Mouse (Mus musculus) E14TG2a.4 (cell line): ENCODE results near the gene Cryzl1.

Source experiments
- H3K27me3 ChIP-seq: 2 replicates; pipeline ENCODE4 v1.6.1; 2014; ENCODE audit warnings: low read length, control low read depth; ENCODE audit not compliant: insufficient read depth
- H3K36me3 ChIP-seq: 2 replicates; pipeline ENCODE4 v1.6.1; 2014; ENCODE audit warnings: low read length, control low read depth; ENCODE audit not compliant: insufficient read depth
- H3K4me1 ChIP-seq: replicated peaks from 2 replicates; pipeline ENCODE4 v1.6.1; 2014; ENCODE audit warnings: low read depth, low read length, control low read depth
- H3K4me3 ChIP-seq: replicated peaks from 2 replicates; pipeline ENCODE4 v1.5.1; 2014; ENCODE audit warnings: mild to moderate bottlenecking, low read length
- H3K9me3 ChIP-seq: 2 replicates; pipeline ENCODE4 v1.6.1; 2014; ENCODE audit warnings: low read length, control low read depth
- CTCF ChIP-seq: conservative IDR thresholded peaks from 2 replicates; pipeline ENCODE4 v1.5.1; 2014; ENCODE audit warnings: low read length
- NANOG ChIP-seq: IDR thresholded peaks from 2 replicates; pipeline ENCODE4 v1.6.1; 2014; ENCODE audit warnings: borderline replicate concordance, low read length, mixed read lengths
- POU5F1 ChIP-seq: IDR thresholded peaks from 2 replicates; pipeline ENCODE4 v1.6.1; 2014; ENCODE audit warnings: low read length, borderline replicate concordance

Cryzl1 gene

GRCm38 (mm10) chr16:91694455-91695084, 34.2 kb downstream of the Cryzl1 start:
- Histone ChIP-seq H3K9me3 (no peaks in the 10 kb centered on the region), H3K4me1 (peaks cover 7% of the 10 kb centered on the region; the same call in 1 of the 2 replicates), H3K27me3 (no peaks in the 10 kb centered on the region), H3K36me3 (peaks cover 37% of the 10 kb centered on the region), H3K4me3 (no peak overlapping the region)
- TF ChIP-seq POU5F1 (no peak), CTCF (peak; percentile 71)

- Histone ChIP-seq H3K4me3 (no peak overlapping the region), H3K4me1 (peaks cover 14% of the 10 kb centered on the region), H3K27me3 (0 out of 2 replicates have a peak, but pooled peaks cover 3% of the 10 kb centered on the region), H3K9me3 (no peaks in the 10 kb centered on the region), H3K36me3 (peaks cover 31% of the 10 kb centered on the region)
- no peak for TF ChIP-seq NANOG
- TF ChIP-seq CTCF, result no peak
- TF ChIP-seq POU5F1, result no peak
Observed at GRCm38 (mm10) chr16:91689791-91690190, 39.0 kb downstream of the Cryzl1 start.

- H3K4me1 ChIP-seq, result peaks cover 14% of the 10 kb centered on the region
- peaks cover 38% of the 10 kb centered on the region for H3K36me3 ChIP-seq
- no peaks in the 10 kb centered on the region for H3K9me3 ChIP-seq
- H3K27me3 ChIP-seq, result 0 out of 2 replicates have a peak, but pooled peaks cover 3% of the 10 kb centered on the region
- H3K4me3 ChIP-seq, result peak within 1 kb of the TSS; percentile 92
- TF ChIP-seq NANOG (no peak), POU5F1 (no peak), CTCF (no peak)
Observed at GRCm38 (mm10) chr16:91688619-91689334, 40.0 kb downstream of the Cryzl1 start, which contains the start of gene Donson. Gene Donson, minus strand, starts transcription at chr16:91688770.

- peaks cover 40% of the 10 kb centered on the region for H3K36me3 ChIP-seq
- H3K4me3 ChIP-seq, result peak overlapping the region; percentile 92
- H3K4me1 ChIP-seq, result peaks cover 14% of the 10 kb centered on the region
- 0 out of 2 replicates have a peak, but pooled peaks cover 3% of the 10 kb centered on the region for H3K27me3 ChIP-seq
- no peak for TF ChIP-seq NANOG
- no peak for TF ChIP-seq POU5F1
- TF ChIP-seq CTCF, result no peak
- no peaks in the 10 kb centered on the region for H3K9me3 ChIP-seq
Observed at GRCm38 (mm10) chr16:91688023-91688618, 40.7 kb downstream of the Cryzl1 start.

- H3K27me3 ChIP-seq, result 0 out of 2 replicates have a peak, but pooled peaks cover 3% of the 10 kb centered on the region
- no peak overlapping the region for H3K4me3 ChIP-seq
- peaks cover 56% of the 10 kb centered on the region for H3K36me3 ChIP-seq
- TF ChIP-seq CTCF, result no peak
- TF ChIP-seq POU5F1, result no peak
- TF ChIP-seq NANOG, result no peak
- peaks cover 14% of the 10 kb centered on the region for H3K4me1 ChIP-seq
- no peaks in the 10 kb centered on the region for H3K9me3 ChIP-seq
Observed at GRCm38 (mm10) chr16:91686369-91686768, 42.4 kb downstream of the Cryzl1 start.

GRCm38 (mm10) chr16:91685526-91685925, 43.2 kb downstream of the Cryzl1 start:
- Histone ChIP-seq H3K9me3 (no peaks in the 10 kb centered on the region), H3K4me1 (peaks cover 14% of the 10 kb centered on the region), H3K27me3 (0 out of 2 replicates have a peak, but pooled peaks cover 3% of the 10 kb centered on the region), H3K4me3 (no peak overlapping the region), H3K36me3 (peaks cover 64% of the 10 kb centered on the region)
- TF ChIP-seq CTCF (no peak), NANOG (no peak), POU5F1 (no peak)

- TF ChIP-seq CTCF, result no peak
- TF ChIP-seq NANOG, result no peak
- no peak for TF ChIP-seq POU5F1
- H3K27me3 ChIP-seq, result no peaks in the 10 kb centered on the region
- no peaks in the 10 kb centered on the region for H3K9me3 ChIP-seq
- H3K4me3 ChIP-seq, result no peak overlapping the region
- peaks cover 5% of the 10 kb centered on the region; the same call in 1 of the 2 replicates for H3K4me1 ChIP-seq
- H3K36me3 ChIP-seq, result peaks cover 98% of the 10 kb centered on the region
Observed at GRCm38 (mm10) chr16:91680656-91681055, 48.1 kb downstream of the Cryzl1 start.
